Mouse (Mus musculus) lung, adult 18-20 months (tissue): ENCODE results near the gene 9330182L06Rik.

Source experiments
- DNase-seq, 2 experiments: peaks; one replicate each; pipeline ENCODE4 v3.0.0; 2022; ENCODE audit warnings: mixed read lengths in 2 of 2

9330182L06Rik gene

GRCm38 (mm10) chr5:9265586-9266279 lies at the start of gene 9330182L06Rik:
TSS of gene 9330182L06Rik (plus strand) at chr5:9266118.
- DNase-seq: peak; percentile 53 to 62

- no peak for DNase-seq
Observed at GRCm38 (mm10) chr5:9227456-9228008, 38.4 kb upstream of the 9330182L06Rik start.

GRCm38 (mm10) chr5:9264361-9264760 lies 1.6 kb upstream of the 9330182L06Rik start:
- DNase-seq: no peak

GRCm38 (mm10) chr5:9266280-9266923 lies 484 bp downstream of the 9330182L06Rik start:
- peak; percentile 15 to 21 for DNase-seq

- DNase-seq: no peak
Observed at GRCm38 (mm10) chr5:9269666-9270065, 3.7 kb downstream of the 9330182L06Rik start.

GRCm38 (mm10) chr5:9272976-9273375 lies 7.1 kb downstream of the 9330182L06Rik start:
- DNase-seq: peak in 1 of 2 experiments; percentile 10

GRCm38 (mm10) chr5:9295777-9296549 lies 30.0 kb downstream of the 9330182L06Rik start:
- DNase-seq: no peak

- DNase-seq: peak; percentile 3 to 13
Observed at GRCm38 (mm10) chr5:9296550-9296928, 30.6 kb downstream of the 9330182L06Rik start.

GRCm38 (mm10) chr5:9326863-9327262 lies 60.9 kb downstream of the 9330182L06Rik start:
- no peak for DNase-seq

- no peak for DNase-seq
Observed at GRCm38 (mm10) chr5:9327528-9327927, 61.6 kb downstream of the 9330182L06Rik start.

GRCm38 (mm10) chr5:9338756-9339510 lies 73.0 kb downstream of the 9330182L06Rik start:
- DNase-seq: no peak

- DNase-seq: no peak
Observed at GRCm38 (mm10) chr5:9339511-9340173, 73.7 kb downstream of the 9330182L06Rik start.

- DNase-seq: no peak
Observed at GRCm38 (mm10) chr5:9344581-9344980, 78.7 kb downstream of the 9330182L06Rik start.

GRCm38 (mm10) chr5:9345038-9345617 lies 79.2 kb downstream of the 9330182L06Rik start:
- DNase-seq: no peak

GRCm38 (mm10) chr5:9345625-9346024 lies 79.7 kb downstream of the 9330182L06Rik start:
- DNase-seq: no peak

GRCm38 (mm10) chr5:9346510-9346909 lies 80.6 kb downstream of the 9330182L06Rik start:
- no peak for DNase-seq

- DNase-seq: no peak
Observed at GRCm38 (mm10) chr5:9352163-9352562, 86.2 kb downstream of the 9330182L06Rik start.

GRCm38 (mm10) chr5:9352646-9353045 lies 86.7 kb downstream of the 9330182L06Rik start:
- DNase-seq: no peak

- DNase-seq: no peak
Observed at GRCm38 (mm10) chr5:9354257-9354656, 88.3 kb downstream of the 9330182L06Rik start.

- DNase-seq: no peak
Observed at GRCm38 (mm10) chr5:9358076-9358475, 92.2 kb downstream of the 9330182L06Rik start.

GRCm38 (mm10) chr5:9361982-9362661 lies 96.2 kb downstream of the 9330182L06Rik start:
- no peak for DNase-seq
